In the genomic region with DNA sequence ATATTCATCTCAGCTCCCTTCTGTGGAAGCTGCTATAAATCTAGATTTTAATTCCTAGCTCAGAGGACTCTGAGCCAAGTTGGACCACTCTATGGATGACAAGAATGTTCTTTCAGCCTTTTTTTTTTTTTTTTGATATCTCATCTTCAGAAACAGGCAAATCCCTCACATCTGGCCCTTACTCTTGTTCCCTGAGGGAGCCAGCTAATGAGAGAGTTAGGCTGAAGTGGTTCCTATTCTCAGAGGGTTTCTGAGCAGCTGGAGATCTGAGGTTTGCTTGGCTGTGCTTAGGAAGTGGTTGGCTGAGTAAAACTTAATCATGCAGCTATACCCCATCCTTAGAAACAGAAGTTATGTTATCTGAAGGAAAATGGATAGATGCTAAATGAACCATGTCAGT, we compare ENCODE assay signal across 26 mouse cellular contexts.
"Had no signal": no experiment of that assay in that cellular context is flagged by ENCODE, and none has a peak within 500 bp of the region (broad histone marks: within the 10 kb centered on the region; RNA-seq: fewer than 3 reads in every experiment).

No protein-coding gene starts in this region.

- H3K4me3 ChIP-seq: heart, adult 2 months; heart, embryonic 13.5 days; heart, embryonic 15.5 days; hindbrain, embryonic 10.5 days; hindbrain, embryonic 12.5 days; intestine, embryonic 15.5 days; kidney, embryonic 15.5 days; left cerebral cortex, adult 2 months; limb, embryonic 10.5 days; limb, embryonic 12.5 days; liver, embryonic 13.5 days; liver, embryonic 15.5 days had no signal

- H3K9me3 ChIP-seq: heart, embryonic 13.5 days; heart, embryonic 15.5 days; hindbrain, embryonic 10.5 days; hindbrain, embryonic 12.5 days; intestine, embryonic 15.5 days; kidney, embryonic 15.5 days; limb, embryonic 10.5 days; limb, embryonic 12.5 days; liver, embryonic 13.5 days; liver, embryonic 15.5 days had no signal

- ATAC-seq: inflammation-experienced regulatory T-cells, adult 6 months; intestine, embryonic 15.5 days; intestine, postnatal 0 days; liver, postnatal 0 days had no signal

- H3K27ac ChIP-seq: heart, adult 2 months; heart, embryonic 13.5 days; heart, embryonic 15.5 days; hindbrain, embryonic 10.5 days; hindbrain, embryonic 12.5 days; hindbrain, embryonic 14.5 days; intestine, embryonic 15.5 days; kidney, embryonic 15.5 days; kidney, postnatal 0 days; limb, embryonic 10.5 days; limb, embryonic 12.5 days; liver, embryonic 13.5 days; liver, embryonic 15.5 days had no signal

- H3K27me3 ChIP-seq: heart, embryonic 13.5 days; heart, embryonic 15.5 days; hindbrain, embryonic 12.5 days; intestine, embryonic 15.5 days; kidney, embryonic 15.5 days; limb, embryonic 12.5 days; liver, embryonic 13.5 days; liver, embryonic 15.5 days had no signal

- H3K36me3 ChIP-seq: heart, embryonic 13.5 days; heart, embryonic 15.5 days; hindbrain, embryonic 10.5 days; hindbrain, embryonic 12.5 days; intestine, embryonic 15.5 days; kidney, embryonic 15.5 days; limb, embryonic 10.5 days; limb, embryonic 12.5 days; liver, embryonic 13.5 days; liver, embryonic 15.5 days had no signal

- DNase-seq: gastrocnemius, postnatal 36 days; heart, adult 2 months; heart, postnatal 4 days; kidney, adult 18-20 months; kidney, adult 8-10 months; kidney, postnatal 14 days; kidney, postnatal 36 days; liver; liver, embryonic 13.5 days; liver, postnatal 0 days had no signal

- H3K4me2 ChIP-seq: heart, embryonic 11.5 days; heart, embryonic 13.5 days; heart, embryonic 15.5 days; hindbrain, embryonic 12.5 days; hindbrain, embryonic 14.5 days; intestine, embryonic 15.5 days; kidney, embryonic 15.5 days; limb, embryonic 12.5 days; liver, embryonic 11.5 days; liver, embryonic 13.5 days; liver, embryonic 15.5 days had no signal

- H3K4me1 ChIP-seq: heart, embryonic 13.5 days; heart, embryonic 15.5 days; hindbrain, embryonic 10.5 days; hindbrain, embryonic 12.5 days; intestine, embryonic 15.5 days; kidney, embryonic 15.5 days; limb, embryonic 10.5 days; limb, embryonic 12.5 days; liver, embryonic 13.5 days; liver, embryonic 15.5 days had no signal

- H3K9ac ChIP-seq: heart, embryonic 13.5 days; heart, embryonic 15.5 days; hindbrain, embryonic 12.5 days; hindbrain, embryonic 14.5 days; intestine, embryonic 15.5 days; kidney, embryonic 15.5 days; limb, embryonic 12.5 days; liver, embryonic 13.5 days; liver, embryonic 15.5 days; liver, postnatal 0 days had no signal
